Mouse (Mus musculus): ENCODE measurements at regions not wholly inside any gene's neighbourhood (a gene's known extent, or its start where the extent isn't known, plus 50 kb on each side); places are given as distances from the start of the nearest gene placed in this dataset.
A peak's percentile ranks its signal among the peaks of the same experiment; 100 is the strongest.

GRCm38 (mm10) chr2:148558365-148558764 lies 114.0 kb upstream of the Nxt1 start:
- no peak for DNase-seq

DNA sequence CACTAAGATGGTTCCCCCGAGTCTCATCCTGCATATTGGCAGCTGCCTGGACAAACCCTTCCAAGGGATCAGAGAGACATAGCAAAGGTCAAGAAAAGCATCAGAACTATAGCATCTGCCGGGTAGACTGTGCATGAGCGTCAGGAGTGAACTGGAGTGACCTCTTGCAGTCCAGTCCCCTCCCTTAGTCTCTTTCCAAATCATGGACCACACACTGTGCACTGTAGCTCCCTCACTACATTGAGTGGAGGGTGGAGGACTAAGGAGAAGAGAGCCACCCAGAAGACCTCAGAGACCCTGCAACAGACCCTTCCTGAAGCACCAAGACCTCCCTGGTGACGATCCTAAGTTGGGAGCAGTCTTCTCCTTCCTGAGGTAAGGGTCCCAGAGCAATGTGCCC lies 107.8 kb upstream of the Cd93 start:
- peak; percentile 10 for DNase-seq

DNA sequence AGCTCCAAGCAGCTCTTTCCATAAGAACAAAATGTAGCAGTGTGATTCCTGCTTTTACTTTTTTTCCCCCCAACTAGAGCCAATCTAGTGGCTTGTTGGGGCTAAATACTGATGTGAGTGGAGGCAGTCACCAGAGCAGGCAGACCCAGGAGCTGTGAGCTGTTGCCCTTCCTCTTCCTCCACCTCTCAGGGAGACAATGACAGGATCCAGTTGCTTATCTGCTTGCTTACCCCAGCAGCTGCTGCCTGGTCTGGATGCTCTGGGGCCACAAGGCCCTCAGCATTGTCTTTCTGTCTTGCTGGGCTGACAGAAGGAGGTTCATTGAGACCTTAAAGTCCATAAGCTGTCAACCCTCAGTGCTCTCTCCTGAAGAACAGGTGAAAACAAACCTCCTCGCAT lies 106.3 kb upstream of the Cd93 start:
- no peak for DNase-seq

- no peak for DNase-seq
Measured at GRCm38 (mm10) chr2:148542340-148542739, 99.0 kb upstream of the Cd93 start.

DNA sequence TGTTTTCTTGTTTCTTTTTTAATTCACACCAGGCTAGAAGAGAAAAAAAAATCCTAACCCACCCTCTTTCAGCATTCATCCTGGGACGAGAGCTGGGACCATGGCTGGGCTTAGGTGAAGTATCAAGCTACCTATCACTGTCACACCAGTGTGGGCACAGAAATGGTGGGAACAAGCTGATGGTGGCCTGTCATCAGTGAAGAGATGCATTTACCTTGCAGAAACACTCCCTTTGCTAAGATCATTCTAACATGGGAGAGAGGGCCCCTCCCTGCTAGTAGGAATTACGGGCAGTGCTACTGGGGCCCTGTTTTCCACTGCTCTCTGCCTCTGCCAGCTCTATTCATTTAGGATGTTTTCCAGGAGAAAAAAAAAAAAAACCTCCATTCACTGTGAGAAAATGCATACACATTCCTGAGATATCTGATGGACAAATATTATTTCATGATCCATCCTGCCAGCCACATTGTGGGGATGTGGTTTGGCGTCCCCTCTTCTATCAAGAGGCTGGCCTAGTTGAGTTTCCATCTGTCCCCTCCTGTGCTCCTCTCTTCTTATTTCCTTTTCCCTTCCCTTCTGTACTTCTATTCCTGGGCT lies 94.6 kb upstream of the Cd93 start:
- no peak for DNase-seq

DNA sequence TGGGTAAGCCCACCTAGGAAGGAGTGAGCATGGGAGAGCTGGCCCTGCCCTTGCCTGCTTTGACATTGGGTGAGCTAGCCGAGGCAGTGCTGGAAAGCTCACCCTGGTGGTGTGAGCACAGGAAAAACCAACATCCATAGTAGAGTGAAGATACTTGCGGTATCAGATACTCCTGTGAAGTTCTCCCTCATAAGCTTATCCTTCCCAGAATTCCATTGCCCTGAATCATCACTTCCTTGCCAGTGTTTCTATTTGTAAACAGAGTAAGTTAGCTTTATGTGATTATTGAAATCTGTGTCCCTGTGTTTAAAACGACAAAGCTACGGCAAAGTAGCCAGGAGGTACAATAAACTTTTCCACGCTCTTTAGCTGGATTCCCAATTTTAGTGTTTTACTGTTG lies 93.9 kb upstream of the Cd93 start:
- DNase-seq: no peak

GRCm38 (mm10) chr2:148536608-148537007 lies 93.2 kb upstream of the Cd93 start:
- DNase-seq: no peak

- peak; percentile 69 for DNase-seq
Measured at GRCm38 (mm10) chr2:148535562-148536180, 92.3 kb upstream of the Cd93 start.

- no peak for DNase-seq
Measured at GRCm38 (mm10) chr2:148532051-148532450, 88.7 kb upstream of the Cd93 start.

- DNase-seq: no peak
Measured at GRCm38 (mm10) chr2:148530546-148530945, 87.2 kb upstream of the Cd93 start.

GRCm38 (mm10) chr2:148529900-148530299 lies 86.5 kb upstream of the Cd93 start:
- DNase-seq: no peak

DNA sequence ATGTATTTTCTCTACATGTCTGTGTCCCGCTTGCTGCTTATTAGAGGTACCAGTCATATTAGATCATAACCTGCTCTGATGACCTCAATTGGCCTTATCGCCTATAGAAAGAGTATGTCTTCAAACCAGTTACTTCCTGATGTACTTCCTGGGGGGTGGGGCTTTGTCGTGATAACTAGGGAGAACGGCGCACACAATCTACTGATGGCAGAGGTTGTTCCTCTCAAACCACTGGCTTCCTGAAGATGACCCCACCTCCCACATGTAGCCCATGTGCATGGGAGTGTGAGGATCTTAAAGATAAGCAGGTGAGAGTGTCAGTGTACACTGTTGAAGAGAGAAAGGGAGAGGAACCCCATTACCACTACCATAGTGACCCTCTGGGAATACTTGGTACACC lies 84.4 kb upstream of the Cd93 start:
- no peak for DNase-seq

DNA sequence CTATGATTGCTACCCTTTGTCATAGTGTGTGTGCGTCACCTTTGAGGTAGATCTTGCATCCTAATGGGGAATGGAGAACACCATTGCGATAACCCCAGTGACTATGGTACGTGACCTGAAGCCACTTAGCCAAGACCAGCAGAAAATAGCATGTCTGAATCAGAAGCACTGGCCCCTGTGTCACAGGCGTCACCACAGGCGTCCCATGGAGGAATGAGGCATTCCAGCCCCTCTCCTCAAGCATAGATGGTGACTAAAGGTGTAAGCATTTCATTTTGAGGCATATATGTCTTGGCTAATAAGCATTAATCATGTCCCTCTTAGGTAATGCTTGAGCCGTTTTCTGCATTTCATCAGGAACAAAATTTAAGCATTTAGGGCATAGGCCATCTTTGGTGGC lies 82.1 kb upstream of the Cd93 start:
- no peak for DNase-seq

- DNase-seq: no peak
Measured at GRCm38 (mm10) chr2:148523401-148523800, 80.0 kb upstream of the Cd93 start.

GRCm38 (mm10) chr2:148522936-148523335 lies 79.6 kb upstream of the Cd93 start:
- DNase-seq: no peak

GRCm38 (mm10) chr2:148521966-148522575 lies 78.7 kb upstream of the Cd93 start:
- DNase-seq: no peak

DNA sequence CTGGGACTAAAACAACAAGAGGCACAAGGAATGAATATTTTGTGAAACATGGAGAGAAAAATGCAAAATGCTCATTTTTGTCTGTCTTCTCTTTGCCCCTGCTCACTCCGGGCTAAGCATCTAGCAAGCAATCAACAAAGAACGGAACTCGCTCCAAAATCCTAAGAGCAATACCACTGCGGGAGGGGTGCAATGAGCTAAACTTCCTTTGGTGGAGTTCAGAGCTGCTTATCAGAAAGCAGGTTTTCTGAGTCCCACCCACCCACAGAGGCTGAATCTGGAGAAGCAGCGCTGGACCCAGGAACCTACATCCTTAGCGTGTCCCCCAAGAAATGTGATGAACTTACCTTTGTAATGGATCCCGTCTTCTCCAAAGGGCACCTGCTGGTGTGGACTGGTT lies 76.9 kb upstream of the Cd93 start:
- no peak for DNase-seq

DNA sequence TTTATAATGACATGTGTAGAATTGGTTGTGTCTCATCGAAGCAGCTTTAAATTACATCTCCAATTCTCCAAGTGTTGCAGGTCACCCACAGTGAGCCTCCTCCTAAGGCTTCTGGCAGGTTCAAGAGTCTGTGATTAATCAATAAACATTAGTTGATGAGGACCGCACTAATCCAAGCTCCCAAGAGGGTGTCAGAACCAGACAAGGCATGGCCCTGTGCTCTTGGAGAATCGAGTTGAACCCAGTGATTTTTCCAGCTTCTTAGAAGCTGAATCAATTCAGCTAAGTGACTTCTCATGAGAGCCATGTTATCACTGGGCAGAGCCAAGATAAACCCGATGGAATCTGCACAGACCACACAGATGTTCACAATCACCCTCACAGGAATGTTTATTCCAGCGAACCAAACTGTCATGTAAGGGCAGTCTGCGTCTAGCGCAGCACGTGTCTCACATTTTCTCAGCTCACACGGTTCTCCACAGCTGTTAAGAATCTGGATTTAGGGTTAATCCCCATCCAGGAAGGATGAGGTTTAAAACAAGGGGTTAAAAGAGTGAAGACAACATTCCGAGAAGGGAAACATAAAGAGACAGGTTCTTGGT lies 76.4 kb upstream of the Cd93 start:
- DNase-seq: no peak

DNA sequence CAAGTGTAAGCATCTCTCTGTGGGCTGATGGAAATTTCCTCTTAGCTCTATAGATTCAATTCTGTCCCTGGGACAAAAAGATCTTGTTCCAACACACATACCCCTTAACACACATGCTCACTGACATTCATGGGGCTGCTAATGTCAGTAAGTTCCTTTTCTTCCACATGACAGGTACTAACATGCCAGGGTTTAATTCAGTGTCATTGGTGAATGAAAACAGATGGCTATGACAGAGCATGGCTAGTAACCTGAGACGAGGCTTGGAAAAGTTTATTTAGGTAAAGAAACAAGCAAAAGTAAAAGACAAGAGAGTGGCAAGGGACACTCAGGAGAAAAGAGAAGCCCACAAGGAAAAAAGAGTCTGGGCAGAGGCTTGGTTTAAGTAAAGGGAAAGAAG lies 74.5 kb upstream of the Cd93 start:
- no peak for DNase-seq

- no peak for DNase-seq
Measured at GRCm38 (mm10) chr2:148510008-148510681, 66.8 kb upstream of the Cd93 start.

DNA sequence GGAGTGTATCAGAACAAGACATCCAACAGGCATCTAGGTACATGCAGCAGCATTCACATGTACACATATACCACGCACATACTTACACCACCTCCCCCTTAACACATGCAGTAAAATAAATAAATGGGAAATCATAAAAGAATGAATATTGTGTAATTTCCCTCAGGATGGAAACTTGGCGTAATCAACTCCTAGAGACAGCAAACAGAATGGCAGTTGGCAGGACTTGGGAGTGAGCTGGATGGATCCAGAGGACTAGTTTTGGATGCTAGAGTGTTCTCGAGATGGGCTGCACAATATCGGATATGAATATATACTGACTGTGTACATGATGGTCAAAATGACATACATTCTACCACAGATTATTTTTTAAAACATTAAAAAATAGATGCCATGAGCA lies 66.0 kb upstream of the Cd93 start:
- no peak for DNase-seq

DNA sequence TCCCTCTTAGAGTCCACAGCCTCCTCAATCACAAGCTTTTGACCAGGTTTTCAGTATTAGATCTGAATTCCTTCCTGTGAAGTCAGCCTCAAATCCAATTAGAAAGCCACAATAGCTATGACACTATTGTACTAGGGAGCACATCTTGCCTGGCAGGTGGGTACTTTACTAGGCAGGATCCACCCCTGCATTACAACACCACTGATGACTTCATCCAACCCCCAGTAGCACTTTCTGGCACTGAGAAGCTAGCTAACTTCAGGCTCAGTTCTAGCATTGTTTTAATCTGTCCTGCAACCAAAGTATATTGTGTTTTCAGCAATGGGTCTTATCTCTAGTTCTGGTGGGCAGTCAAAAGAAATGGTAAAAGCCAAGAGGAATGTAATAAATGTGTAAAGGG lies 64.2 kb upstream of the Cd93 start:
- no peak for DNase-seq

GRCm38 (mm10) chr2:148506966-148507365 lies 63.6 kb upstream of the Cd93 start:
- no peak for DNase-seq

Measured in heart, postnatal 4 days (tissue).